Mouse (Mus musculus) ovary, postnatal 10 days (tissue): ENCODE measurements around the gene Gpr155.
A peak's percentile ranks its signal among the peaks of the same experiment; 100 is the strongest.

Source experiments
- DNase-seq: peaks from one replicate; pipeline ENCODE4 v3.0.0; 2022; ENCODE audit warnings: low spot score

Gpr155 gene

DNA sequence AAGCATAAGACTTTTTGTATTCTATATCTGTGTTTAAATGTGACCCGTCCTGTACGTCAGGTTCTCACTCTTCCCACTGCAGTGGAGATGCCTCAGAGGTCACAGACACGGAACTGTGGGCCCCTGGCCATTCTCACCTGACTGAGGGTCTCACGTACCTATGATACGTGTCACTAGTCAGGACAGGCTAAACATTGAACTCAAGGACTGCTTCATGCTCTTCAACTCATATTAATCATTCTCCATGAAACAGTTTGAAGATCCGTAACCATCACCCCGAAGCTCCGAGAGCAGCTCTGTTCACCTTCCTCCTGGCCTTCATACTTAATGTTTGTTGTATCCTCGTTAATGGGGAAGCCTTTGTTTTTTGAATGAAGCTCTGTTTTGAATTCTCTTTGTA, 68.9 kb downstream of the Gpr155 start:
- no peak for DNase-seq

DNA sequence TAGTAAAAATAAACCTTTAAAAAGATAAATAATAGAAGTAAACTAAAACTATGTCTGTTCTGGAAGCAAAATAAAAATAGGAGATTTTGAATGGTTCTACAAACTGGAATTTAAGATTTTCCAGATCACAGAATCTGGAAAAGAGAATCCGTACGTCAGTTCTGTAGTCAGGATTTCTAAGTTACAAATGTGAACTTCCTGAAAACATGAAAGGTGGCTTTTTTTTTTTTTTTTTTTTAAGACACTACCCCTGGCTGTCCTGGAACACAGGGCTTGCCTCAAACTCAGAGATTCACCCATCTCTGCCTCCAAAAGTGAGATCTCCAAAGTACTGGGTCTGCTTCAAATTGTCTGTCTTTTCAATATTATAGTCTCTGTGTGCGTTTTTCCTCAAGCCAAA, 72.1 kb downstream of the Gpr155 start:
- no peak for DNase-seq

DNA sequence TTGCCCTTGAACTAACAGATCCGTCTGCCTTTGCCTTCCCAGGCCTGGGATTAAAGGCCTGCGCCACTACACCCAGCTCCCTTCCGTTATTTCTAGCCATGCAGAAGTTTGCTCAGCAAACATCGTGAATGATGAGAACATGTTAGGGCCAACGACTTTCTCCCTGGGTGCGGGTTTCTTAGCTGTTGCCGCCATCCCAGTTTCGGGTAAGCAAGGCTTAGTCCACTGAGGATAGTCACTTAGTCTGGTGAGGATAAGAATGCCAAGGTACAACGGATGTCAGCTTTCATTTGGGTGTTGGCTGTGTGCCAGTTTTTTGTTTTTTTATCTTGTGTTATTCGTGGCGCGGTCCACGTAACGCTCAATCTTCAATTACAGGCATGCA, 73.3 kb downstream of the Gpr155 start:
- peak; percentile 27 for DNase-seq

DNA sequence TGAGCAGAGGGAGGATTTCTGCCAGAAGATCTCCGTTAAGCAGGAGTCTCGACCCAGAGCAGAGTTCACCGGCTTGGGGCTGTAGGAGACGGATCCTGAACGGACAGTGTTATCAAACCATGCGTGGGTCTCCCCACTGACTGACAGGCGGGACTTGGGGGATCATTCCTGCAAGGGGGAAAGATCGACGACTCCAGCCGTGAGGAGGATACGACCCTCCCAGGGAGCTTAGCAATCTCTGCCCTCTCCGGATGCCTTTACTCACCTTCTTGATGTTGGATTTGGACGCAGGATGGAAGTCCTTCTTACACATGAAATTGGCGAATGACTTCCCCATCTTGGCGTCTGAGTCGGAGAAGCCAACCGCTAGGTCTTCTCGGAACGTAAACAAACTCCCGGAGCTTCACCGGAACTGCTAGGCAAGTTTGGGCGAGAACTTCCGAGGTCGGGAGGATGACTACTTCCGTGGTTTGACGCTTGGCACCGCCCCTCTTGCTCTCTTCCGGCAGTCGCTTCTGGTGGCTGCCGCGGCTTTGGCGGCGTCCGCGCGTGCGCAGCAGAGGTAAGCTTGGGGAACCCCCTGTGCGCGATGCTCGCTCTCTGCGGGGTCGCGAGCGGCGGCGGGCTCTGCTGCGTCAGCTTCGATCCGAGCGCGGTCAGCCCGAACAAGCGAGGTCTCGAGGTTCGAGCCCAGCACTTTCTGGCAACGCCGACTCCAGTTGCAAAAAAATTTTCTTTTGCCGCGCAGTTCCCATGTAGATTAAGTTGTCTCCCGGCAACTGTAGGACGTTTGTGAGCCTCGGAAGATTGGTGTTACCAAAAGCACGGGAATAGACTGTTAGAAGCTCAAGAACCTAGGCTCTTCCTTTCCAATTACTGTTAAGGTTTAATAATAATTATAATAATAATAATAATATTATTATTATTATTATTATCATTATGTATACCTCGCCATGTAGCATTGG, 73.9 kb downstream of the Gpr155 start, which contains the start of the genes Scrn3 and Cir1:
Gene Scrn3 (plus strand): TSS at position 450 of the 965 bp plus-strand sequence.
Gene Cir1 (minus strand): TSS at position 550 of the 965 bp plus-strand sequence.
- peak; percentile 72 for DNase-seq

DNA sequence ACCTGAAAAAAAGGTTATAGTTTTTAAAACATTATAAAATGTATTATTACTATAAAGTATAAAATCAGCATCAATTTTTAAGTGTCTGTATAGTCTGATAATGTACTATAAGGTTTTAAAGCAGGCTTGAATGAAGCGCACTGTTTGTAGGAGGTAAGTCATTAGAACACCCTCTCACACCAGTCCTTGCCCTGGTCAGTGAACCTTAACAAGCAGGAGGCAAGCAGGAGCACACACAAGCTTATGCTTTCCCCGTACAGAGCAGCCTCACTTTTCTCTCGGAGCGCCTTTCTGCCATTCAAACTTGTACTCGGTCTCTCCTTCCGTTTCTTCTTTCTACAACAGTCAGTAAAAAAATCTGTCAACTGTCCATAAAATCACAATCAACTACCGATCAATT, 80.4 kb downstream of the Gpr155 start:
- no peak for DNase-seq

DNA sequence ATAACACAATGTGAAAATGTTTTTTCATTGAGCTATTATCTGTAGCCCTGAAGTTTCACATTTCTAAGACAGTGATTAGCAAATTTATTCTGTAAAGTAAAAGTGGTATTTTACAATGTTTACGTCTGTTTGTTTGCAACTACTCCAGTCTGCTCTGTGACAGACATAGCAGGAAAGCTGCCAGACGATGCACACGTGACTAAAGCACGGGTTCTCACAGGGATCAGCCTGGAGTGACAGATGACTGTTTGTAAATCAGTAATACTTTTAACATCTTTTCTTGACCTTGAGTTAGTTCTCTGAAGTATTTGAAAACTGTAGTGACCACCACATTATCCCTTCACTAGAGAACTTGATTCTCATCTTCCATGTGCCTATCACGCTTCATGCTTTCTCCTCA, 81.9 kb downstream of the Gpr155 start:
- no peak for DNase-seq

DNA sequence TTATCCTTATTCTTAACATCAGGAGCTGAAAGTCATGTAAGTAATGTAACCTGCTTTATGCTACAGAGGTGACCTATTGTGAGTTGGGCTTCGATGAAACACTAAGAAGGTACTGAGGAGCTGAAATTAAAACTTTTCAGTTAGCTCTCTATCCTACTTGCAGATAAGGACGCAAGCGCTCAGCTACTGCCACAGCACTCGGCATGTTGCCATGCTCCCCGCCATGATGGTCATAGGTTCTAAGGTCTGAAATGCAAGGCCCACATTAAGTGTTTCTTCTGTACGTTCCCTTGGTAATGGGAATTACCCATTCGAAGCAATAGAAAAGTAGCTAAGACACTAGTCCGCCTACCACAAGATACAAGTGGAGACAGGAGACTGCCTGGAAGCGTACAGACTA, 83.7 kb downstream of the Gpr155 start:
- no peak for DNase-seq

DNA sequence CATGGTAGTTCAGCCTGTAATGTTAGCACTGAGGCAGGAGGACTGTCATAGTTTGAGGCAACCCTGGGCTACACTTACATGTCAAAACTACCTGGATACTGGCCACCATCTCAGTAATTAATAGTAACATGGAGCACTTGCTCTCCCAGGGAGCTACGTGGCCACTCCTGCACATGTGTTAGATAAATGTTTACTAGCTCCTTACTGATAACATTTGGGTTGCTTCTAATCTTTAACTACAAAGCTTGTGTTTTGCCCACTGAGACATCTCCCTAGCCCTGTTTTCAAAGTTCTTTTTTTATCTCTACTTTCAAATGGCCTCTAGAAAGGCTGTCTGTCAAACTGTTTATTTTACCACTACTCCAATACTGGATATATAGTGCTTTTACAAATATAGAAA, 84.4 kb downstream of the Gpr155 start:
- no peak for DNase-seq

DNA sequence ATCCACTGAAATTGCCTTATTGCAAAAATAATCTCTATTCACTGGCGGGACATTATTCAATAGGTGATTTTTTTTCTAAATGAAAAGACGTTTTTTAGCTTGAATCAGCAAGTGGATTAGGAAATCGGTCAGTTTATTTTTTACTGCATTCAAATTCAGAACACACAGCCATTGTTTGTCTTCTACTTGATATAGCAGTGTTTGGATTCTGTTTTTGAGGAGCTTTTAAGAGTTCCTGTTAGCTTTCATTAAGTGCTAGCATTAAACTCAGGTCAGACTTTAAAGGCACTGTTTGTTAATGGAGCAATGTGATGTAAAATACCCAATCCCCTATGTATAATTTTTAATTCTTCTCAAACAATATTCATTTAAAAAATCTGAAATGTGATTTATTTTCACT, 87.5 kb downstream of the Gpr155 start:
- DNase-seq: no peak

DNA sequence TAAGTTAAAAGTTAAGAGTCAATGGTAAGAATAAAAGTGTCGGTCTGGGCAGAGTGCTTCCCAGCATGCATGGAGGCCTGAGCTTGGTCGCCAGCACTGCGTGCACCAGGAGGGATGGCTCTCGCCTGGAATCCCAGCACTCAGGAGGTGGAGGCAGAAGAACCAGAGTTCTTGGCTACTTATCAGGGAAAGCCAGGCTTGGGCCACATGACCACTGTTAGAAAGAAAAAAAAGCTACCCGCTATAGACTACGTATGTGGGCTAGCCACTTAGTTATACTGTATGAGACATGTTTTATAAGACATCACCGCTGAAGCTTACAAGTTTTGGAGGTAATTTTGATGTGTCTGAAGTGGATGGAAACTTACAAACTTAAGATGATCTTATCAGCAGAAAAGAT, 88.2 kb downstream of the Gpr155 start:
- no peak for DNase-seq

DNA sequence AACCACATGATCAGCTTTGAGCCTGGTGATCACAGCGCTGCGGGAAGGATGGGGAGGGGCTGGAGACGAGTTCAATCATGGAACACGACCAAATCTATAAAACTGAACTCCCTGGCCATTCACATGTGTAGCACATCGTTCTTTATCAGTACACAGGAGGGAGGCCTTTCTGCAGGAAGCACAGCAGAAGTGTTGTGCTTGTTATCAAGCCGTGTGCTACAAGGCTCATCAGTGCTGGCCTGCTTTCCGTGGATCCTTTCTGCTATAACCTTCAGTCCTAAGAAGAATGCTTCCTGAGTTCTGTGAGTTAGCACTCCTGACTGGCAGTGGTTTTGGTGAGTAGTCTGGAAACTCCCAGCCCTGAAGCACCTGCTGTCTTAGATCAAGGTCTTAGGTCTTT, 91.3 kb downstream of the Gpr155 start:
- no peak for DNase-seq
